Mouse (Mus musculus): ENCODE results near the gene E2f2.

DNA sequence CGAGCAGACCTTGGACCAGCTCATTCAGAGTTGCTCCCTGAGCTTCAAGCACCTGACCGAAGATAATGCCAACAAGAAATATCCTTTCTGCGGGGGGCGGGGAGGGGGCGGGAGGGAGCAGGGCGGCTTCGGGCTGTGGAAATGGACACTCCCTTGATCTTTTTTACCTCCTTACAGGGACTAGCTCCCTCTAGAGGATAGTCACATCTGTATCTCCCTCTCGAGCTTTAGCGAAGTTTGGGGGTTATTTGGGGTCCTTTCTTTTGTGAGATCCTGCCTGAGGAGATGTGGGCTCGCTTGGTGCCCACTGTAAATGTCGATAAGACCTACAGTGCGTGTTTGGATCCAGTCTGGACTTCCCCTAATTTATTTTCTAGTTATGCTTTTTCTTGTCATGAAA lies 9.2 kb downstream of the E2f2 start:
- TF ChIP-seq CTCF (IDR thresholded peaks at IDR 0.05; ENCODE audit: borderline replicate concordance, extremely low read depth, insufficient read depth, insufficient read length) = no peak
- no peak for TF ChIP-seq POLR2A (IDR thresholded peaks at IDR 0.05; ENCODE audit: borderline replicate concordance, extremely low read depth, insufficient read depth, insufficient read length, poor library complexity, severe bottlenecking)

All from brain, embryonic 14.5 days (tissue).